In the genomic region with DNA sequence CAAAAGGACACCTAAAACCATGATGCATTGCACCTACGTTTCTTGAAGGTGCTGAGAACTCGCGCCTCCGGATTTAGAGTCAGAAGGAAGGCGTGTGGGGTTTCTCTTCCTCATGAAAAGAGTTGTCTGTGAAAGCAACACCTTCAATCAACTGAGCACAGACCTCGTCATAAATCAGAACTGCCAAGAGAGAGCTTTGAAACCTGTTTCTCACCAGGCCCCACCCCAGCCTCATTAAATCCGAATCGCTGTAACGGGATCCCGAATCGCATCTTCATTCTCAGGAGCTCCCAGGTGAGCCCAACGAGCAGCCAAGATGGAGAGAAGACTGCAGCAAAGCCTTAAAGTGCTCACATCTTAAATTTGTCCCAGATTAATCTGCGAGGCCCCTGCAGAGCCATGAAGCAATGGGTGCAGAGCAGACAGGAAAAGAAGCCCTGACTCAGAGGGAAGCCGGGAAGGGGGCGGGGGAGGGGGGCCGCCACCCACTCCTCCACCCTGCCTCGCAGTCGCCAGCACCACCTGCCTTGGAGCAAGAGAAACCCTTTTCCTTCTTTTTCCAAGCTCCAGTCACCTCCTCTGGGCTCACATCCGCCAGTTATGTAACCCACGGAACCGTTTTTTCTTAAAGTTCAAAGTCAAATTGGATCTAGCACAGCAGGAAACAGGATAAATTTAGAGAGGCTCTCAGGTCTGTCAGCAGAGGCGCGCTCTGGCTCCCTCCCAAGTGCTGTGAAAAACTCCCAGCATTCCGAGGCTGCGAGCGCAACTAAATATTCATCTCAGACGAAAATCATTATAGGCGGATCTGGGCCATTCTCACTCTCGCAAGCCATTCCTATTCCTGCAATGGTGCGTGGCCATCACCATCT, we compare ENCODE assay signal across 9 mouse cellular contexts. TPM values are rescaled to one million over a fixed set of nuclear protein-coding genes. Genes with fewer than 3 reads are reported as not detected.
A peak's percentile ranks its signal among the peaks of the same experiment; 100 is the strongest.
DNase-seq lines count a peak whose midpoint lies in the region; ATAC-seq and TF ChIP-seq lines count a peak whose summit lies in the region.
"Had no signal": no experiment of that assay in that cellular context is flagged by ENCODE, and none has a peak within 500 bp of the region (broad histone marks: within the 10 kb centered on the region; RNA-seq: fewer than 3 reads in every experiment).

No protein-coding gene starts in this region.

- H3K4me2 ChIP-seq in liver, embryonic 16.5 days (ENCODE audit: low read depth, low read length): peak overlapping the region; percentile 39

- H3K27ac ChIP-seq in layer of hippocampus, adult 2 months: peak overlapping the region; percentile 89
- H3K27ac ChIP-seq in liver, embryonic 16.5 days (ENCODE audit: low read length): no peak overlapping the region

- H3K4me1 ChIP-seq in megakaryocyte, embryonic 14.5 days: peaks cover 14% of the 10 kb centered on the region
- no peaks in the 10 kb centered on the region for H3K4me1 ChIP-seq in liver, embryonic 16.5 days (ENCODE audit: control insufficient read depth, low read depth, low read length)

- ATAC-seq in megakaryocyte, adult 5-6 weeks (ENCODE audit: poor library complexity, severe bottlenecking): no peak
- peak; percentile 77 for ATAC-seq in frontal cortex, adult (ENCODE audit: low TSS enrichment)
- no peak for ATAC-seq in liver, embryonic 16.5 days (ENCODE audit: low read depth)

- peak overlapping the region; percentile 65 for H3K4me3 ChIP-seq in megakaryocyte, embryonic 14.5 days (replicated peaks)
- H3K4me3 ChIP-seq in layer of hippocampus, adult 2 months: peak overlapping the region; percentile 43
- peak overlapping the region; percentile 22; the same call in 1 of the 2 replicates for H3K4me3 ChIP-seq in liver, embryonic 16.5 days (ENCODE audit: low read depth, low read length)
- H3K4me3 ChIP-seq: erythroblast, embryonic 14.5 days had no signal

- no peaks in the 10 kb centered on the region for H3K36me3 ChIP-seq in megakaryocyte, embryonic 14.5 days (replicated peaks; ENCODE audit: low read length)
- no peaks in the 10 kb centered on the region for H3K36me3 ChIP-seq in liver, embryonic 16.5 days (ENCODE audit: control insufficient read depth, insufficient read depth)

- WGBS in liver, embryonic 16.5 days (ENCODE audit: insufficient replicate concordance): 3% methylated on average over 30 of the region's 30 CpGs

- peak; percentile 81 for DNase-seq in heart, postnatal 4 days
- DNase-seq in layer of hippocampus, adult 2 months (ENCODE audit: low spot score in 2 of 2): peak; percentile 79 to 84
- peak; percentile 36 for DNase-seq in ovary, postnatal 14 days (ENCODE audit: low spot score)
- no peak for DNase-seq in spleen, postnatal 14 days (ENCODE audit: low spot score in 2 of 2)

- H3K27me3 ChIP-seq in megakaryocyte, embryonic 14.5 days (replicated peaks): peaks cover 58% of the 10 kb centered on the region
- H3K27me3 ChIP-seq in liver, embryonic 16.5 days (ENCODE audit: control insufficient read depth, insufficient read depth, low read depth, low read length): peaks cover 48% of the 10 kb centered on the region

- no peaks in the 10 kb centered on the region; the same call in 1 of the 2 replicates for H3K9me3 ChIP-seq in megakaryocyte, embryonic 14.5 days
- H3K9me3 ChIP-seq in liver, embryonic 16.5 days (replicated peaks; ENCODE audit: control insufficient read depth, low read length): no peaks in the 10 kb centered on the region

- H3K9ac ChIP-seq in liver, embryonic 16.5 days (ENCODE audit: low read depth, low read length): no peak overlapping the region

- 0 out of 2 replicates have a peak, but pooled peaks have one; percentile 19 for TF ChIP-seq CTCF in layer of hippocampus, adult 2 months (conservative IDR thresholded peaks at IDR 0.05)

RNA-seq across cellular contexts. Expression of a gene that starts 51.7 kb away (rescaled TPM):
- 3.8 and 18.8 TPM in 2 replicates for polyA plus RNA-seq in megakaryocyte, embryonic 14.5 days (2012; ENCODE audit: insufficient read depth, low replicate concordance)
- total RNA-seq in megakaryocyte, adult 5-6 weeks (2015): 32.6 and 33.9 TPM in 2 replicates
- total RNA-seq in megakaryocyte, adult 5-6 weeks (2017): 61.7 and 76.5 TPM in 2 replicates
- 10 to 100 TPM; 48.9 to 50.9 TPM for total RNA-seq in heart, postnatal 4 days (2021)
- 10 to 100 TPM; 99.2 to 99.8 TPM for total RNA-seq in layer of hippocampus, adult 2 months (2021)
- 71.2 and 77.1 TPM in 2 replicates for polyA plus RNA-seq in liver, embryonic 16.5 days (2015; fragmentation: Nextera tagmentation; extraction: Ambion mirVana)

RNA-seq across cellular contexts. Expression of a gene that starts 52.5 kb away (rescaled TPM):
- polyA plus RNA-seq in megakaryocyte, embryonic 14.5 days (2012; ENCODE audit: insufficient read depth, low replicate concordance): 4.0 and 5.0 TPM in 2 replicates
- 10.4 and 11.1 TPM in 2 replicates for total RNA-seq in megakaryocyte, adult 5-6 weeks (2015)
- total RNA-seq in megakaryocyte, adult 5-6 weeks (2017): 10.2 and 13.3 TPM in 2 replicates
- total RNA-seq in heart, postnatal 4 days (2021): 10 to 100 TPM; 23.1 to 25.0 TPM
- total RNA-seq in layer of hippocampus, adult 2 months (2021): 10 to 100 TPM; 44.0 to 46.4 TPM
- 1.5 and 2.0 TPM in 2 replicates for polyA plus RNA-seq in liver, embryonic 16.5 days (2015; fragmentation: Nextera tagmentation; extraction: Ambion mirVana)

Comparison
In these comparisons a context has a peak if more than half of its experiments do, and no peak if none do; other contexts are left out.
1. DNase-seq: peak in heart, postnatal 4 days (single experiment), layer of hippocampus, adult 2 months (2 of 2) and ovary, postnatal 14 days (single experiment); none in spleen, postnatal 14 days (0 of 2).
2. Peak in every context shown above with its lines, with median percentiles within 50 percentile points of each other: H3K4me3 ChIP-seq.